Mouse (Mus musculus): Measurements from ENCODE around the gene Gzmn. TPM values are rescaled to one million over a fixed set of nuclear protein-coding genes. Genes with fewer than 3 reads are reported as not detected.
"Not testable (repeated sequence)": the region's sequence is repeated elsewhere in the genome, so short reads cannot be mapped to it uniquely, and the experiment has no call there.

The Gzmn gene
- polyA plus RNA-seq, 1 experiment from 2014 or later: not detected

DNA sequence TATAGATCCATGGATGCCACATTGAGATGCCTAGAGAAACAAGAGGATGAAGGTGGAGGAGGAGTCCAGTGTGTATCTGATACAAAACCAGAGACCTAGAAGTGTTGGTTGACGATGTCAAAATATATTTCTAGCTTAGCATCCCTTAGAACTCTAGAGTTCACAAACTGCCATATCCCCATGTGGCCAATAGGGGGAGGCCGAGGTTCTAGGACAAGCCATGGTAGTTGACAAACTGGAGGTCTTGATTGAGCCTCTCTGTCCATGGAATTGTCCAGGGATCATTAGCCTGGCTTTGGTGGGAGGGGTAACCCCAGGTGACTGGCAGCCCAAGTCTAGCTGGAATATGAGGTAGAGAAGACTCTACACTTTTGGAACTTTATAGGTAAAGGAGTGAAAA lies 19.1 kb downstream of the Gzmn start:
- ATAC-seq: no peak
- WGBS: 75% methylated on average over 2 of the region's 2 CpGs
- H3K27ac ChIP-seq: no peak overlapping the region

DNA sequence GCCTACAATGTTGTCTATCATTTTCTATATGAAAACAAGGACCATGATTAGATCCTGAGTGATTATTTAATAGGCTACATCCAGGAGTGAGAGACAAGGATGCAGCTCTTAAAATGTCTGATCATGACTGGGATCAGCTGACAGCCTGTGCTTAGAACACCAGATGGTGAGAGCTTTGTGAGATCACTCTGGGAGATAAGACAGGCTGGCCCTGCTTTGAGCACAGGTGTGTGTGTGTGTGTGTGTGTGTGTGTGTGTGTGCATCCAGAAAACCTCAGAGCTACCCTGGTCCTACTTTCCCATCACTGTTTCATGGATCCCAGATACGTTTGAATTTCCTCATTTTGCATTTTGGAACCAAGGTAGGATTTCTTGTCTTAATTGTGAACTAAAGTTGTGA lies 40.7 kb downstream of the Gzmn start:
- not testable (repeated sequence) for H3K4me2 ChIP-seq; H3K9ac ChIP-seq; H3K27me3 ChIP-seq; H3K9me3 ChIP-seq (replicated peaks); H3K4me1 ChIP-seq; H3K36me3 ChIP-seq (ENCODE audit: poor library complexity, severe bottlenecking); ATAC-seq; H3K4me3 ChIP-seq; H3K27ac ChIP-seq
- WGBS: 85% methylated on average over 1 of the region's 1 CpGs

More for the DNA sequence above, 19.1 kb downstream of the Gzmn start:
- H3K36me3 ChIP-seq (ENCODE audit: poor library complexity, severe bottlenecking): no peaks in the 10 kb centered on the region
- no peaks in the 10 kb centered on the region for H3K4me1 ChIP-seq
- H3K27me3 ChIP-seq: no peaks in the 10 kb centered on the region
- no peak overlapping the region for H3K9ac ChIP-seq
- no peak overlapping the region for H3K4me3 ChIP-seq
- H3K9me3 ChIP-seq (replicated peaks): no peaks in the 10 kb centered on the region
- H3K4me2 ChIP-seq: no peak overlapping the region

DNA sequence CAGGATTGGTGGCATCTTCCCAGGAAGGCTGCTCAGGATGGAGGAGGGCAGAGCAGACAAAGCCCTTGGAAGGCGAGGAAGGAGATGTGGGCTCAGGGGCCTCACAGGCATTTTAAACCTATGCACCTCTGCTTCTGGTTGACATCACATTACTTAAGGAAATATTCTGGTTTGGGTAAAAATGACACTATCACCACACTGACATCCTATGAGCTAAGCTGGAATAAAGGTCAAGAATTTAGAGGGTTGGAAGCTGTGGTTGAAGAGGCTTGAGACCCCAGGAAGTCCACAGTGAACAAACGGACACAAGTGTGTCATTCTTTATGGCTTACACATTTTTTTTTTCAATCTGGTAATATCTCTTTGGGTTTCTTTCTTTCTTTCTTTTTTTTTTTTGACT lies 41.9 kb downstream of the Gzmn start, which contains the start of gene Gzmd:
TSS of gene Gzmd (minus strand) at position 101 of the 400 bp plus-strand sequence.
- H3K27ac ChIP-seq; H3K27me3 ChIP-seq; H3K9me3 ChIP-seq (replicated peaks); H3K4me1 ChIP-seq; H3K4me2 ChIP-seq; H3K36me3 ChIP-seq (ENCODE audit: poor library complexity, severe bottlenecking); H3K9ac ChIP-seq; ATAC-seq; H3K4me3 ChIP-seq: not testable (repeated sequence)
- WGBS: 81% methylated on average over 2 of the region's 2 CpGs

DNA sequence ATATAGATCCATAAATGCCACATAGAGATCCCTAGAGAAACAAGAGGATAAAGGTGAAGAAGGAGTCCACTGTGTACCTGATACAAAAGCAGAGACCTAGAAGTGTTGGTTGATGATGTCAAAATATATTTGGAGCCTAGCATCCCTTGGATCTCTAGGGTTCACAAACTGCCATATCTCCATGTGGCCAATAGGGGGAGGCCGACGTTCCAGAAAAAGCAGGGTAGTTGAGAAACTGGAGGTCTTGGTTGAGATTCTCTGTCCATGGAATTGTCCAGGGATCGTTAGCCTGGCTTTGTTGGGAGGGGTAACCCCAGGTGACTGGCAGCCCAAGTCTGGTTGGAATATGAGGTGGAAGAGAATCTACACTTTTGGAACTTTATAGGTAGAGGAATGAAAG lies 46.1 kb downstream of the Gzmn start:
- Histone ChIP-seq H3K4me3 (no peak overlapping the region), H3K27ac (no peak overlapping the region), H3K9me3 (replicated peaks) (no peaks in the 10 kb centered on the region), H3K4me1 (no peaks in the 10 kb centered on the region), H3K27me3 (no peaks in the 10 kb centered on the region), H3K4me2 (no peak overlapping the region), H3K9ac (no peak overlapping the region), H3K36me3 (ENCODE audit: poor library complexity, severe bottlenecking) (no peaks in the 10 kb centered on the region)
- ATAC-seq: no peak
- WGBS: 44% methylated on average over 3 of the region's 3 CpGs

DNA sequence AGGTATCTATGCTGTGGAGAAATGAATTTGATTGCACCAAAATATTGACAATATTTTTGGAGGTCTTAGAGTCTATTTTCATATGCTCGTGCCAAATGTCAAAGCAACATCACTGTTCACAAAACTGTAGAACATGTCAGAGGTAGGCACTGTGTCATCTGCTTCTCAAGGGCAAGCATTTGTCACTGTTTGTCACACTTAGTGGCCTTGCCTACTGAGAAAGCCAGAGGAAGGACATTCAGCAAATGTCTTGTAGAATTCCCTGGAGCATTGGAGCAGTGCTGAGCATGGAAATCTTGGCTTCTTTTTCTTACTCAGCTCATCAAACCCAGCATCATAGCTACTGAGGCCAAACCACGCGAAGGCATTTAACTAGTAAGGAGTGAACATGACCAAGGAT lies 50.9 kb downstream of the Gzmn start:
- no peak overlapping the region for H3K4me2 ChIP-seq
- no peaks in the 10 kb centered on the region for H3K36me3 ChIP-seq (ENCODE audit: poor library complexity, severe bottlenecking)
- H3K27me3 ChIP-seq: no peaks in the 10 kb centered on the region
- H3K4me3 ChIP-seq: no peak overlapping the region
- no peak overlapping the region for H3K27ac ChIP-seq
- 89% methylated on average over 3 of the region's 3 CpGs for WGBS
- no peak overlapping the region for H3K9ac ChIP-seq
- ATAC-seq: no peak
- no peaks in the 10 kb centered on the region for H3K9me3 ChIP-seq (replicated peaks)
- H3K4me1 ChIP-seq: no peaks in the 10 kb centered on the region

DNA sequence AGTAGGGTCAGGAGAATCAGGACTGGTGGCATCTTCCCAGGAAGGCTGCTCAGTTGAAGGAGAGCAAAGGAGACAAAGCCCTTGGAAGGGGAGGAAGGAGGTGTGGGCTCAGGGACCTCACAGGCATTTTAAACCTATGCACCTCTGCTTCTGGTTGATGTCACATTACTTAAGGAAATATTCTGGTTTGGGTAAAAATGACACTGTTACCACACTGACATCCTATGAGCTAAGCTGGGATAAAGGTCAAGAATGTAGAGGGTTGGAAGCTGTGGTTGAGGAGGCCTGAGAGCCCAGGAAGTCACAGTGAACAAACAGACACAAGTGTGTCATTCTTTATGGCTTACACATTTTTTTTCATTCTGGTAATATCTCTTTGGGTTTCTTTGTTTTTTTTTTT lies 53.9 kb downstream of the Gzmn start, which contains the start of gene Gzme:
TSS of gene Gzme (minus strand) at position 101 of the 400 bp plus-strand sequence.
- Histone ChIP-seq H3K4me1 (no peaks in the 10 kb centered on the region), H3K9ac (no peak within 1 kb of the TSS), H3K27me3 (no peaks in the 10 kb centered on the region), H3K4me3 (no peak within 1 kb of the TSS), H3K4me2 (no peak within 1 kb of the TSS), H3K27ac (no peak within 1 kb of the TSS), H3K9me3 (replicated peaks) (no peaks in the 10 kb centered on the region), H3K36me3 (ENCODE audit: poor library complexity, severe bottlenecking) (no peaks in the 10 kb centered on the region)
- no peak for ATAC-seq

Other genes with a start within 250 kb of the Gzmn start
- gene Cma1, start 229.9 kb downstream of the Gzmn start, polyA plus RNA-seq (2015; fragmentation: Nextera tagmentation; extraction: Ambion mirVana): not detected in 2 replicates
- gene Cma2, start 223.6 kb downstream of the Gzmn start, polyA plus RNA-seq (2015; fragmentation: Nextera tagmentation; extraction: Ambion mirVana): not detected in 2 replicates
- not detected in 2 replicates for gene Mcpt1, start 156.6 kb downstream of the Gzmn start, polyA plus RNA-seq (2015; fragmentation: Nextera tagmentation; extraction: Ambion mirVana)
- gene Mcpt9, start 144.1 kb downstream of the Gzmn start, polyA plus RNA-seq (2015; fragmentation: Nextera tagmentation; extraction: Ambion mirVana): not detected in 2 replicates
- gene Mcpt2, start 132.6 kb downstream of the Gzmn start, polyA plus RNA-seq (2015; fragmentation: Nextera tagmentation; extraction: Ambion mirVana): not detected in 2 replicates
- gene Mcpt4, start 112.3 kb downstream of the Gzmn start, polyA plus RNA-seq (2015; fragmentation: Nextera tagmentation; extraction: Ambion mirVana): not detected in 2 replicates
- not detected in 2 replicates for gene Mcpt8, start 89.3 kb downstream of the Gzmn start, polyA plus RNA-seq (2015; fragmentation: Nextera tagmentation; extraction: Ambion mirVana)
- gene Ctsg, start 72.0 kb downstream of the Gzmn start, polyA plus RNA-seq (2015; fragmentation: Nextera tagmentation; extraction: Ambion mirVana): not detected in 2 replicates
- not detected in 2 replicates for gene Gzme, start 54.0 kb downstream of the Gzmn start, polyA plus RNA-seq (2015; fragmentation: Nextera tagmentation; extraction: Ambion mirVana)
- not detected in 2 replicates for gene Gzmd, start 42.0 kb downstream of the Gzmn start, polyA plus RNA-seq (2015; fragmentation: Nextera tagmentation; extraction: Ambion mirVana)
- not detected in 2 replicates for gene Gzmg, start 15.0 kb downstream of the Gzmn start, polyA plus RNA-seq (2015; fragmentation: Nextera tagmentation; extraction: Ambion mirVana)
- not detected in 2 replicates for gene Gzmf, start 36.8 kb upstream of the Gzmn start, polyA plus RNA-seq (2015; fragmentation: Nextera tagmentation; extraction: Ambion mirVana)
- not detected in 2 replicates for gene Gzmc, start 60.1 kb upstream of the Gzmn start, polyA plus RNA-seq (2015; fragmentation: Nextera tagmentation; extraction: Ambion mirVana)
- not detected in 2 replicates for gene Gzmb, start 87.7 kb upstream of the Gzmn start, polyA plus RNA-seq (2015; fragmentation: Nextera tagmentation; extraction: Ambion mirVana)
- 0.12 and 0.13 TPM in 2 replicates for gene Atp12a, start 190.5 kb upstream of the Gzmn start, polyA plus RNA-seq (2015; fragmentation: Nextera tagmentation; extraction: Ambion mirVana)
- gene Rnf17, start 228.0 kb upstream of the Gzmn start, polyA plus RNA-seq (2015; fragmentation: Nextera tagmentation; extraction: Ambion mirVana): 0.28 and 0.57 TPM in 2 replicates

Data from forebrain, embryonic 13.5 days (tissue).